Mouse (Mus musculus): ENCODE measurements at regions not wholly inside any gene's neighbourhood (a gene's known extent, or its start where the extent isn't known, plus 50 kb on each side); places are given as distances from the start of the nearest gene placed in this dataset.

- no peak overlapping the region for H3K4me3 ChIP-seq (ENCODE audit: insufficient read depth, low read depth, low read length)
- no peak overlapping the region for H3K27ac ChIP-seq (replicated peaks; ENCODE audit: low read depth, low read length)
- no peaks in the 10 kb centered on the region for H3K4me1 ChIP-seq (ENCODE audit: control insufficient read depth, insufficient read depth, insufficient read length, low read length)
These were observed 123.7 kb upstream of the Got2 start for GRCm38 (mm10) chr8:96012002-96012401.

GRCm38 (mm10) chr8:95991826-95992463 is 103.6 kb upstream of the Got2 start:
- Histone ChIP-seq H3K27ac (replicated peaks; ENCODE audit: low read depth, low read length) (no peak overlapping the region), H3K4me3 (ENCODE audit: insufficient read depth, low read depth, low read length) (no peak overlapping the region), H3K4me1 (ENCODE audit: control insufficient read depth, insufficient read depth, insufficient read length, low read length) (no peaks in the 10 kb centered on the region)

GRCm38 (mm10) chr8:95988616-95989380 is 100.5 kb upstream of the Got2 start:
- Histone ChIP-seq H3K4me3 (ENCODE audit: insufficient read depth, low read depth, low read length) (no peak overlapping the region), H3K27ac (replicated peaks; ENCODE audit: low read depth, low read length) (no peak overlapping the region), H3K4me1 (ENCODE audit: control insufficient read depth, insufficient read depth, insufficient read length, low read length) (no peaks in the 10 kb centered on the region)

- Histone ChIP-seq H3K4me1 (ENCODE audit: control insufficient read depth, insufficient read depth, insufficient read length, low read length) (no peaks in the 10 kb centered on the region), H3K4me3 (ENCODE audit: insufficient read depth, low read depth, low read length) (no peak overlapping the region), H3K27ac (replicated peaks; ENCODE audit: low read depth, low read length) (no peak overlapping the region)
These were observed 98.7 kb upstream of the Got2 start for GRCm38 (mm10) chr8:95987011-95987440.

- Histone ChIP-seq H3K4me3 (ENCODE audit: insufficient read depth, low read depth, low read length) (no peak overlapping the region), H3K4me1 (ENCODE audit: control insufficient read depth, insufficient read depth, insufficient read length, low read length) (no peaks in the 10 kb centered on the region)
These were observed 98.1 kb upstream of the Got2 start for GRCm38 (mm10) chr8:95986410-95986809.

GRCm38 (mm10) chr8:95983690-95984089 is 95.3 kb upstream of the Got2 start:
- Histone ChIP-seq H3K4me1 (ENCODE audit: control insufficient read depth, insufficient read depth, insufficient read length, low read length) (no peaks in the 10 kb centered on the region), H3K4me3 (ENCODE audit: insufficient read depth, low read depth, low read length) (no peak overlapping the region), H3K27ac (replicated peaks; ENCODE audit: low read depth, low read length) (no peak overlapping the region)

More at GRCm38 (mm10) chr8:95986410-95986809, 98.1 kb upstream of the Got2 start:
- H3K27ac ChIP-seq (replicated peaks; ENCODE audit: low read depth, low read length), result no peak overlapping the region

GRCm38 (mm10) chr8:95980405-95980804 is 92.1 kb upstream of the Got2 start:
- no peaks in the 10 kb centered on the region for H3K4me1 ChIP-seq (ENCODE audit: control insufficient read depth, insufficient read depth, insufficient read length, low read length)
- no peak overlapping the region for H3K27ac ChIP-seq (replicated peaks; ENCODE audit: low read depth, low read length)
- no peak overlapping the region for H3K4me3 ChIP-seq (ENCODE audit: insufficient read depth, low read depth, low read length)

- Histone ChIP-seq H3K27ac (replicated peaks; ENCODE audit: low read depth, low read length) (no peak overlapping the region), H3K4me3 (ENCODE audit: insufficient read depth, low read depth, low read length) (no peak overlapping the region), H3K4me1 (ENCODE audit: control insufficient read depth, insufficient read depth, insufficient read length, low read length) (no peaks in the 10 kb centered on the region)
These were observed 90.9 kb upstream of the Got2 start for GRCm38 (mm10) chr8:95979223-95979622.

- no peaks in the 10 kb centered on the region for H3K4me1 ChIP-seq (ENCODE audit: control insufficient read depth, insufficient read depth, insufficient read length, low read length)
These were observed 86.5 kb upstream of the Got2 start for GRCm38 (mm10) chr8:95974889-95975288.

GRCm38 (mm10) chr8:95974231-95974630 is 85.9 kb upstream of the Got2 start:
- no peaks in the 10 kb centered on the region for H3K4me1 ChIP-seq (ENCODE audit: control insufficient read depth, insufficient read depth, insufficient read length, low read length)
- H3K27ac ChIP-seq (replicated peaks; ENCODE audit: low read depth, low read length), result no peak overlapping the region
- H3K4me3 ChIP-seq (ENCODE audit: insufficient read depth, low read depth, low read length), result no peak overlapping the region

More at GRCm38 (mm10) chr8:95974889-95975288, 86.5 kb upstream of the Got2 start:
- Histone ChIP-seq H3K4me3 (ENCODE audit: insufficient read depth, low read depth, low read length) (no peak overlapping the region), H3K27ac (replicated peaks; ENCODE audit: low read depth, low read length) (no peak overlapping the region)

GRCm38 (mm10) chr8:95973571-95973970 is 85.2 kb upstream of the Got2 start:
- Histone ChIP-seq H3K27ac (replicated peaks; ENCODE audit: low read depth, low read length) (no peak overlapping the region), H3K4me1 (ENCODE audit: control insufficient read depth, insufficient read depth, insufficient read length, low read length) (no peaks in the 10 kb centered on the region), H3K4me3 (ENCODE audit: insufficient read depth, low read depth, low read length) (no peak overlapping the region)

- Histone ChIP-seq H3K4me3 (ENCODE audit: insufficient read depth, low read depth, low read length) (no peak overlapping the region), H3K27ac (replicated peaks; ENCODE audit: low read depth, low read length) (no peak overlapping the region), H3K4me1 (ENCODE audit: control insufficient read depth, insufficient read depth, insufficient read length, low read length) (no peaks in the 10 kb centered on the region)
These were observed 80.5 kb upstream of the Got2 start for GRCm38 (mm10) chr8:95968828-95969227.

- H3K4me3 ChIP-seq (ENCODE audit: insufficient read depth, low read depth, low read length), result no peak overlapping the region
- H3K4me1 ChIP-seq (ENCODE audit: control insufficient read depth, insufficient read depth, insufficient read length, low read length), result no peaks in the 10 kb centered on the region
- H3K27ac ChIP-seq (replicated peaks; ENCODE audit: low read depth, low read length), result no peak overlapping the region
These were observed 78.1 kb upstream of the Got2 start for GRCm38 (mm10) chr8:95966430-95966829.

GRCm38 (mm10) chr8:95952257-95952656 is 63.9 kb upstream of the Got2 start:
- no peak overlapping the region for H3K4me3 ChIP-seq (ENCODE audit: insufficient read depth, low read depth, low read length)
- no peaks in the 10 kb centered on the region for H3K4me1 ChIP-seq (ENCODE audit: control insufficient read depth, insufficient read depth, insufficient read length, low read length)
- no peak overlapping the region for H3K27ac ChIP-seq (replicated peaks; ENCODE audit: low read depth, low read length)

- Histone ChIP-seq H3K27ac (replicated peaks; ENCODE audit: low read depth, low read length) (no peak overlapping the region), H3K4me1 (ENCODE audit: control insufficient read depth, insufficient read depth, insufficient read length, low read length) (no peaks in the 10 kb centered on the region), H3K4me3 (ENCODE audit: insufficient read depth, low read depth, low read length) (no peak overlapping the region)
These were observed 63.4 kb upstream of the Got2 start for GRCm38 (mm10) chr8:95951794-95952193.
